Comparison of ENCODE assay signal across 22 mouse cellular contexts in the genomic region with DNA sequence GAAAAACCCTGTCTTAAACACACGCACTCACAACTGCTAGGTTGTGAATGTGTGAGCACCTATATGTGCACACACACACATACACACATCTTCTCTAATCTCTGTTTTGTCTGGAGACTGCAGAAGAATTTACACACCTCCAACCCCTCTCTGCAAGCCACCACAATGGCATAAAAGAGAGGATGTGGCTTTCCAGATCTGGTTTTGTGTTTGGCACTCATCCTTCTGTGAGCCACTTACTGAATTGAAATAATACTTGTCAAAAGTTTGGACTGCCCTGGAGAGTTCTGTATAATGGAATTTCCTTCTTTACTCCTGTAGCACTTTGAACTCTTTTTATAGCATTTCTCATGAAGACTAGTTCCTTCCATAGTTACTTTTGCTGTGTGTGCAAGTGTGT.
"Had no signal": no experiment of that assay in that cellular context is flagged by ENCODE, and none has a peak within 500 bp of the region (broad histone marks: within the 10 kb centered on the region; RNA-seq: fewer than 3 reads in every experiment).

No protein-coding gene starts in this region.

- H3K36me3 ChIP-seq: intestine, embryonic 15.5 days; lung, embryonic 15.5 days; neural tube, embryonic 12.5 days; neural tube, embryonic 15.5 days; stomach, embryonic 15.5 days had no signal

- H3K27me3 ChIP-seq: intestine, embryonic 15.5 days; kidney, embryonic 15.5 days; lung, embryonic 15.5 days; megakaryocyte, embryonic 14.5 days; neural tube, embryonic 12.5 days; neural tube, embryonic 15.5 days; stomach, embryonic 15.5 days had no signal

- H3K9ac ChIP-seq: intestine, embryonic 15.5 days; kidney, embryonic 15.5 days; liver, embryonic 14.5 days; liver, postnatal 0 days; lung, embryonic 15.5 days; neural tube, embryonic 12.5 days; neural tube, embryonic 15.5 days; stomach, embryonic 15.5 days had no signal

- H3K4me1 ChIP-seq: midbrain, embryonic 10.5 days; neural tube, embryonic 12.5 days had no signal

- H3K27ac ChIP-seq: intestine, embryonic 15.5 days; kidney, embryonic 15.5 days; liver, embryonic 14.5 days; lung, embryonic 15.5 days; midbrain, embryonic 10.5 days; neural tube, embryonic 12.5 days; neural tube, embryonic 15.5 days; stomach, embryonic 15.5 days had no signal

- ATAC-seq: intestine, embryonic 15.5 days; liver, postnatal 0 days had no signal

- H3K4me2 ChIP-seq: intestine, embryonic 15.5 days; kidney, embryonic 15.5 days; liver, embryonic 11.5 days; lung, embryonic 15.5 days; neural tube, embryonic 12.5 days; neural tube, embryonic 15.5 days; stomach, embryonic 15.5 days had no signal

- DNase-seq: kidney, adult 11 months; kidney, adult 8-10 months; kidney, postnatal 14 days; kidney, postnatal 4 days; liver, postnatal 0 days; lung, postnatal 10 days; lung, postnatal 36 days; midbrain, embryonic 14.5 days; retina, postnatal 1 day; right cerebral cortex, postnatal 25 days; spleen, adult 18-20 months; thymus, postnatal 14 days had no signal

- H3K9me3 ChIP-seq: intestine, embryonic 15.5 days; kidney, embryonic 15.5 days; lung, embryonic 15.5 days; megakaryocyte, embryonic 14.5 days; midbrain, embryonic 10.5 days; neural tube, embryonic 12.5 days; neural tube, embryonic 15.5 days; stomach, embryonic 15.5 days had no signal

- H3K4me3 ChIP-seq: intestine, embryonic 15.5 days; kidney, embryonic 15.5 days; lung, embryonic 15.5 days; megakaryocyte, embryonic 14.5 days; midbrain, embryonic 10.5 days; neural tube, embryonic 12.5 days; neural tube, embryonic 15.5 days; stomach, embryonic 15.5 days had no signal
